ENCODE assay signal across 2 mouse cellular contexts in the genomic region with DNA sequence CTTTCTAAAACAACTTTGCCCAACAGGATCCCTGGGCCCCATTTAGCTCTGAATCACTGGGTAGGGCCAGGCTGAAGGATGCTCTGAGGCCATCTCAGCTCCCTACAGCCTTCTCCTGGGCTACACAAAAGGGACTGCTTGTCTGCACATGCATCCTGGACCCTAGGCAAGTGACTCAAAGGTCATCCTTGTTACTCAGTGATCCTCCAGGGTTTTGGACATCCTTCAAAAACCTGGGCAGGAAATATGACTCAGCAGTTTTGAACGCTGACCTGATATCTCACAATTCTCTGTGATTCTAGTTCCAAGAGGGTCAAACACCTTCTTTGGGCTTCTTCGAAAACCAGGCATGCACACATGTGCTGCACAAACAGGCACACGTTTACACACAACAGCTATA.
A peak's percentile ranks its signal among the peaks of the same experiment; 100 is the strongest.
TF ChIP-seq lines count a peak whose summit lies in the region.

No protein-coding gene starts in this region.

TF ChIP-seq in C2C12, 6 proteins besides CTCF, POLR2A, EP300 and RAD21:
- TF ChIP-seq MAX (IDR thresholded peaks at IDR 0.05) (peak; percentile 54), FOSL1 (IDR thresholded peaks at IDR 0.05; ENCODE audit: insufficient read depth, low read length, poor library complexity, severe bottlenecking) (no peak), MYOD1 (IDR thresholded peaks at IDR 0.05; ENCODE audit: control insufficient read depth, insufficient read length, low read depth) (no peak), USF1 (IDR thresholded peaks at IDR 0.05; ENCODE audit: low read depth) (no peak)

TF ChIP-seq in ES-E14, 5 proteins besides CTCF, POLR2A, EP300 and RAD21:
- peak; percentile 81 for TF ChIP-seq MAFK (IDR thresholded peaks at IDR 0.05; ENCODE audit: insufficient read depth, low read depth, low read length)
- no peak for TF ChIP-seq ZC3H11A (IDR thresholded peaks at IDR 0.05; ENCODE audit: borderline replicate concordance, low read depth, low read length)
